Mouse (Mus musculus) c-Kit-positive CD71-negative TER-119-negative erythroid progenitor cells, embryonic 14.5 days (primary cell): ENCODE measurements around the gene Fgf15.
"Not testable (repeated sequence)": the region's sequence is repeated elsewhere in the genome, so short reads cannot be mapped to it uniquely, and the experiment has no call there.

Experiments
- DNase-seq: peaks from one replicate; pipeline ENCODE4 v3.0.0-alpha.2; 2013; ENCODE audit warnings: low read depth

Fgf15 gene

GRCm38 (mm10) chr7:144891863-144892262 lies 4.5 kb upstream of the Fgf15 start:
- no peak for DNase-seq

GRCm38 (mm10) chr7:144892322-144892721 lies 4.0 kb upstream of the Fgf15 start:
- no peak for DNase-seq

- peak; percentile 29 for DNase-seq
These were observed 2.1 kb upstream of the Fgf15 start for GRCm38 (mm10) chr7:144894191-144894590.

- DNase-seq, result no peak
These were observed 1.6 kb upstream of the Fgf15 start for GRCm38 (mm10) chr7:144894706-144895105.

- peak; percentile 42 for DNase-seq
These were observed 823 bp upstream of the Fgf15 start for GRCm38 (mm10) chr7:144895305-144896111.

GRCm38 (mm10) chr7:144898506-144898905 lies 2.2 kb downstream of the Fgf15 start:
- DNase-seq, result no peak

- not testable (repeated sequence) for DNase-seq
These were observed 9.2 kb downstream of the Fgf15 start for GRCm38 (mm10) chr7:144905514-144905913.

GRCm38 (mm10) chr7:144906708-144907397 lies 10.5 kb downstream of the Fgf15 start:
- peak; percentile 53 for DNase-seq

GRCm38 (mm10) chr7:144907793-144908192 lies 11.5 kb downstream of the Fgf15 start:
- peak; percentile 38 for DNase-seq

GRCm38 (mm10) chr7:144908705-144909104 lies 12.4 kb downstream of the Fgf15 start:
- no peak for DNase-seq

- no peak for DNase-seq
These were observed 14.8 kb downstream of the Fgf15 start for GRCm38 (mm10) chr7:144911121-144911520.

- no peak for DNase-seq
These were observed 16.6 kb downstream of the Fgf15 start for GRCm38 (mm10) chr7:144912897-144913296.

GRCm38 (mm10) chr7:144914296-144914947 lies 18.1 kb downstream of the Fgf15 start:
- no peak for DNase-seq

GRCm38 (mm10) chr7:144914948-144915750 lies 18.8 kb downstream of the Fgf15 start, which contains the start of gene LTO1:
LTO1 (plus strand) TSS chr7:144915100.
- DNase-seq, result peak; percentile 88

- no peak for DNase-seq
These were observed 22.5 kb downstream of the Fgf15 start for GRCm38 (mm10) chr7:144918823-144919222.

GRCm38 (mm10) chr7:144927591-144927990 lies 31.3 kb downstream of the Fgf15 start:
- DNase-seq, result no peak

- no peak for DNase-seq
These were observed 31.9 kb downstream of the Fgf15 start for GRCm38 (mm10) chr7:144928009-144928888.

GRCm38 (mm10) chr7:144928889-144929210 lies 32.5 kb downstream of the Fgf15 start:
- DNase-seq, result no peak

- DNase-seq, result no peak
These were observed 33.2 kb downstream of the Fgf15 start for GRCm38 (mm10) chr7:144929506-144929905.

GRCm38 (mm10) chr7:144929931-144930330 lies 33.6 kb downstream of the Fgf15 start:
- no peak for DNase-seq

- DNase-seq, result no peak
These were observed 35.4 kb downstream of the Fgf15 start for GRCm38 (mm10) chr7:144931778-144932177.
